Mouse (Mus musculus) thymus, postnatal 25 days (tissue): ENCODE measurements around the gene Slc37a1.

Experiments
- DNase-seq: peaks from one replicate; pipeline ENCODE4 v3.0.0; 2022

Gene Slc37a1

GRCm38 (mm10) chr17:31355792-31356502 lies 69.4 kb downstream of the Slc37a1 start:
- no peak for DNase-seq

DNA sequence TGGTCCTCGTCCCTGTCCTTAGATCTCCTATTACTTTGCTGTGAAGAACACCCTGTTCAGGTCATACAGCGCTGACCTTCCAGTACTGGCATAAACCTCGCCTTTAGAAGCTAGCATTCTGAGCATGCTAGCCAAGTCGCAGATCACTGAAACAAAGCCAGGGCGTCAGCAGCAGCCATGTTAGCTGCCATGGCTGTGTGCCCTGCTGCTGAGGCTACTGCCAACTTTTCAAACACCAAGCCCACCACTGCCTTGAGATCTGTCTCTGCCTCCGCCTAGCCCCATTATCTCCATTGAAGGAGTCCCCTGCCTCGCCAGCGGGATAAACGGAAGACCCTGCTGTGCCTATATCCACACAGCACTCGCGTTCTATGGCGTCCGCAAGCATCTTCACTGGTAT lies 74.0 kb downstream of the Slc37a1 start:
- DNase-seq: no peak

DNA sequence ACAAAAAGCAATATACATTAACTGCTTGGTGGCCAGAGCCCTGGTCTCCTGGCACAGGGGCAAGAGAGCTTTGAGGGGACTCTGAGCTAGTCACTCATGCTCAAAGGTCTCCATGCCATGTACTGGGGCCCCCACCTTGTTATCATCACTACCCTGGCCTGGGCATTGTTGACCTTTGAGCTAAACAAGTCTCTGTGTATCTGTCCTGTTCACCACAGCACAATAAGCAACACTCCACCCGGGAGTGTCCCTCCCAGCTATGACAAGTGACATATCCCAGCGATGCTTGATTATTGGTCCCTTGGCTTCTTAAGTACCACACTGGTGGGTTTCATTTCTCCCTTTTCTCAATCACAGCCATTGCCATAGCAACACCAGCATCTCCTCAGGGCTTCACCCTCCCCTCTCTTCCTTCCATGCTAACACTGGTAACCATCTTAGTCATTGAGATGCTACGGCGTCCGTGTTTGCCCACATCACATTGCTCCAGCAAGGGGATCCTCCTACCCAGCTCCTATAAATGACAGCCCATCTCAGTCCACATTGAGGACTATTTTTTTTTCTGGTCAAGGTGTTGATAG lies 79.1 kb downstream of the Slc37a1 start:
- no peak for DNase-seq

DNA sequence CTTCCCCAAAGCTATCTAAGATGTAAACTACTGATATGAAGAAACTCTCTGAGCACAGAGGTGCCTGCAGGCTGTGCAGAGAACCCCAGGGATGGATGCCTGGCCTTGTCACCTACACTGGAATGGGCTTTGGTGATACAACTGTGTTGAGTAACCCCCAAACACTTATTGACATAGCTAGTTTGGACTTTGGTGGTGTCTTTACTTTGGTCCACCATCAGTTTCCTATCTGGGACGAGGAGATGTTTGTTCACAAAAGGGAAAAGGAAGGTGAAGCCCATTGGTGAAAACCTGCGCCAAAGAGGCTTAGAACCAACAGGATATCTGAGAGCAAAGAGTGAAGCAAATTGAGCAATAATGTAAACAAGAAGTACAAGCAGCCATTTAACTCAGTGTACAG lies 83.6 kb downstream of the Slc37a1 start:
- DNase-seq: no peak

DNA sequence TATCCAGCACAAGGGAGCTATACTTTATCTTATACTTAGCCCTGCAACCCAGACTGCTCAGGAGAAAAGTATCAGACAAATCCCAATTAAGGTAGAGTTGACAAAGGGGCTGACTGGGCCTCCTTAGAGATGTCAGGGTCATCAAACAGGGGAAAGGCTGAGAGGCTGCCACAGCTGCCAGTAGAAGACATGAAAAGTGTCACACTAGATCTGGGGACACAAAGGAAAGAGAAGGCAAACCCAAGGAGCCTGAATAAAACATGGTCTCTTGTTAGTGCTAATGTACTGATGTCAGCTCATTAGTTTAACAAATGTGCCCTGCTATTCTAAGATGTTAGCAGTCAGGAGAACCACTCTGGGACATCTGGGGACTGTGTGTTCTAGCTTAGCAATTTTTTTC lies 84.3 kb downstream of the Slc37a1 start:
- no peak for DNase-seq

- DNase-seq: peak; percentile 61
These were observed 91.4 kb downstream of the Slc37a1 start for GRCm38 (mm10) chr17:31377961-31378360.

- no peak for DNase-seq
These were observed 91.8 kb downstream of the Slc37a1 start for GRCm38 (mm10) chr17:31378361-31378761.

GRCm38 (mm10) chr17:31379086-31379485 lies 92.5 kb downstream of the Slc37a1 start:
- DNase-seq: no peak

GRCm38 (mm10) chr17:31379863-31380262 lies 93.3 kb downstream of the Slc37a1 start:
- no peak for DNase-seq

DNA sequence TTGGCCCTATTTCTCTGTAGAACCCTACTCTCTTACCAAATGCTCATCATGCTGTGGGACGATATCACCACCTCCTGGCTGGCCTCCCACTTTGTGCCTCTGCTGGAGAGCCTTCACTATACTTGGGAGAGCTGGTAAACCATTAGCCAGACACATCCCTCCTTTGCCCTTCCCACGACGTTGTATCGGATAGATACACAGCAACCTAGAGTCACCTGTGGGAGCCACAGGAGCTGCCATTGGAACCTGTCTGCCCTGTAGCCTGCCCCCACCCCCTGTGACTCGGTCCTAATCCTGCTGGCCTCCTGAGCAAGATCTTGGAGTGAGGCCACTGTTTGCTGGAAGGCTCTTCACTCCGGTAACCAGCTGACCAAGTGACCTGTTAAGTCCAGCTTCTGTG lies 96.7 kb downstream of the Slc37a1 start:
- no peak for DNase-seq

DNA sequence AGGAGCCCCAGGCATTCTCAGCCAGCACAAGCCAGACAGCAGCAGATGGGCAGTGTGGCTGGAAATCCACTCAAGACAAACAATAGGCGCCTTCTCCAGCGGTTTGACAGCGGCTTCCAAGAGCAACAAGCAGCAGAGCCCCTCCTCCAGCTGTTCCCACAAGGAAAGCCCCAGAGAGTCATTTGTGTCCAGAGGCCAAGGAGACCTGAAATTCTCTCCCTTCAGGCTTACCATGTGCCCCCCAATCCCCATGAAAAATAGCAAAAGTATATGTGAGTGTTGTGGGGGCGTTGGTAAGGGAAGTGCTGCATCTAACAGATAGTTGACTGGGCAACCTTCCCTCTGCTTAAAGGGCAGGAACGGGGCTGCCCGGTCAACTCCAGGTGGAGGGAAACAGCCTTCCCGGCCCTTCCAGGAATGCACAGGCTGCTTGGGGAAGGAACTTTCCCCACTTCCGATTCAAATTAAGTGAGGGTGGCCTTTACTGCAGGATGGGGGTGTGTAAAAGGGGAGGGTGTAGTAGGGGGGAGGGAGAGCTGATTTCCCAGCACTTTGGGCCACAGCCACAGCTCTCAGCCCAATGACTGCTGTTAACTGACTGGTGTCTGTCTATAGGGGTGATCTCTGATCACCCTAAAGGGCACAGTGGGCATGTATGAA lies 98.5 kb downstream of the Slc37a1 start:
- DNase-seq: no peak

DNA sequence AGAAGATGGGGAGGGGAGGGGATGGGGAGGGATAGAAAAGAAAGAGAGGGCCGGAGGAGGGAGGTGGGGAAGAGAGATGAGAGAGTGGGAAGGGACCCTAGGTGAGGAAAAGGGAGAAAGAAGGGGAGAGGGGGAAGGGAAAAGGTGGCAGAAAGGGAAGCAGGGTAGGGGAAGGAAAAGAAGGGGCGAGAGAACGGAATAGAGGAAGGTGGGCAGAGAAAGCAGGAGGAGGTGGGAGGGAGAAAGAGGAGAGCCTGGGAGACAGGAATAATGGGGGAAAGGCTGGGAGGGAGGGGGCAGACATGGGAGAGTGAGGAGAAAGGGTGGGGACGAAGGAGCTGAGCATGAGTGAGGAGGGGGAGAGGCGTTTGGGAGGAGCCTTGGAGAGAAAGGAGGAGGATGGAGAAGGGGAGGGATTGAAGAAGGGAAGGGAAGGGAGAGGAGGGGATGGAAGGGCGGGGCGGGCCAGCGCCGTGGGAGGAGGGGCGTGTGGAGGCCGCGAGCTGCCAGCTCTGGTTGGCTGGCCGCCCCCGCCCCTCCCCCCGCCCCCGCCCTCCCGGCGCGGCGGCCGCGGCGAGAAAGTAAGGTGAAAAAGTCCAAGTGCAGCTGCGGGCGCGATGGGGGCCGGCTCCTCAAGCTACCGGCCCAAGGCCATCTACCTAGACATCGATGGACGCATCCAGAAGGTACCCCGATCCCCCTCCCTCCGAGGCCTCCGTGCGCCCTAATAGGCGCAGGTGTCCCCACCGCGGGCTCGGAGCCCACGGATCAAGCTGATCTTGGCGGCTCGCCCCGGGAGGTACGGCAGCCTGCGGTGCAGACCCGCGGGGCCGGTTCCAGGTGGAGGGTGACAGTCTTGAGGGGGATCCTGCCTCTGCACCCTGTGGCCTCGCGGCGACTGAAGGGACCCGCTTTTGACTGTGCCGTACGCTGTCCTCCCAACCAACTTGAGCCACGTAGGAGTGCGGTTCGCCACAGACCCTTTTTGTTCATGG lies 99.4 kb downstream of the Slc37a1 start, which contains the start of gene Pde9a:
TSS of gene Pde9a (plus strand) at position 540 of the 995 bp plus-strand sequence.
- DNase-seq: peak; percentile 67

DNA sequence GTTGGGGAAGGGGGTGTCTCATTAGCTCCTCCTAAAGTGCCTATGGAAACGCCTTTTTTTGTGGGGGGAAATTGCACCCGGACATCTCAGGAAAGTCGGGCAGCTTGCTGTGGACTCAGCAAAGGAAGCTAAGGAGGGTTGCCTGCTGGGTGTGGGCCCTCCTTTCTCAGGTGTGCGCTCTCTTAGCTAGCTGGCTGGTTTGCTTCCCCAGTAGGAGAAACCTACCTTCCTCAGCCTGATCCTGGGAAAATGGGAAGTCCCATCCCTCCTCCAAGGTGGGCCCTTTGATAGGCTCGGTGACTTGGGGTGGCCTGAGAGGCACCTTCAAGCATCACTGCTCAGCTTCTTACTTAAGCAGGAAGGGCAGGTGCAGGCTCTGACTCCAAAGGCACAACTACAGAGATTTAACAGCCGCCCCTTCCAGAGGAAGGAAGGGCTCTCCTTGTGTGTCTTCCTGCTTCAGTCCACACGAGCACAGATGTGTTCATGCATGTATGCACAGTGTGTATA lies 100.2 kb downstream of the Slc37a1 start:
- DNase-seq: no peak

DNA sequence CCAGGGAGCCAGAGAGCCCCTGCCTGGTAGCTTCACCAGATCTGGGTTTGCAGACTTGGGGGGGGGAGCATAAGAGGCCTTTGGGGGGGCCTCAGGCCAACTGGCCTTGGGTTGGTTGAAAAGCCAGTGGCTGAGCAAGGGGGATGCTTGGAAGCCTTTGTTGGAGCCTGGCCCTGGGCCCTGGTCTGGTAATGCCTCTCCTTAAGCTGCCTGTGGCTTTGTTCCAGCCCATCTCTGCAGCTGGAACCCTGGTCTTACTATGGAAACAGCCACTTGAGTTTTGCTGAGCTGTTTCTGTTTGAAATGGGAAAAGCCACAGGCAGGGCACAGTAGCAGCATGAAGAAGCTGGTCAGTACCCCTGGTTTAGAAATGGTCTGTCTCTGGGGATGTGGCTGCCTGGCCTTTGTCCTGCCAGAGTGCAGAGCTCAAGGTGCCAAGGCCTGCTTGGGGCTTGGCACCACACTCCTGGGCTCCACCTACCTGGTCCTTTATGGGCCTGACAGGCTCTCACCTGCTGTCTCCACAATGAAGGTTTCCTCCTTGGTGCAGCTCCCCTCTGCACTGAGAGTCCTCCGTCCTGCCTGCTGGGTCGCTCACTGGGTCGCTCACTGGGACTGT lies 102.9 kb downstream of the Slc37a1 start:
- DNase-seq: no peak

DNA sequence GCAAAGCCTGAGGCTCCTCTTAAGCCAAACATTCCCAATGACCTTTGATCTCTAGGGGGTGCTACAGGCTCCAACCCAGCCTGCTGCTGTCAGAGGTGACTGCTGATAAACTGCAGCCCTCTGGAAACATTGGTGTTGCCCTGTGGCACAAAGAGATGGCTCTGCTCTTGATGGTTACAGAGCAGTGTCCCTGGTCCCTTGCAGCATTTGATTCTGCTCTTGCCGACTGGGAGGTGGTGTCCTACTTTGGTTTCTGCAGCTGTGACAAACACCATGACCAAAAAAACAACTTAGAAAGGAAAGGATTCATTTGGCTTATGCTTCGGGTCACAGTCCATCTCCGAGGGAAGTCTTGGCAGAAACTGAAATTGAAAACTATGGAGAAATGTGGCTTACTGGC lies 104.9 kb downstream of the Slc37a1 start:
- DNase-seq: no peak

DNA sequence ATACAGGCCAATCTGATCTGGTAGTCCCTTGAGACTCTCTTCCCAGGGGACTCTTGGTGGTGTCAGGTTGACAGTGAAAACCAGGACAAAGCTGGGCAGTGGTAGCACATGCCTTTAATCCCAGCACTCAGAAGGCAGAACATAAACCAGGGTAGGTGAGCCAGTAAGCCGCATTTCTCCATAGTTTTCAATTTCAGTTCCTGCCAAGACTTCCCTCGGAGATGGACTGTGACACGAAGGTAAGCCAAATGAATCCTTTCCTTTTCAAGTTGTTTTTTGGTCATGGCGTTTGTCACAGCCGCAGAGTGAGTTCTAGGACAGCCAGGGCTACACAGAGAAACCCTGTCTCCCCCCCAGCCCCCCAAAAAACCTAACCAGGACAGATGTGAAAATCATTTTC lies 105.4 kb downstream of the Slc37a1 start:
- DNase-seq: no peak

DNA sequence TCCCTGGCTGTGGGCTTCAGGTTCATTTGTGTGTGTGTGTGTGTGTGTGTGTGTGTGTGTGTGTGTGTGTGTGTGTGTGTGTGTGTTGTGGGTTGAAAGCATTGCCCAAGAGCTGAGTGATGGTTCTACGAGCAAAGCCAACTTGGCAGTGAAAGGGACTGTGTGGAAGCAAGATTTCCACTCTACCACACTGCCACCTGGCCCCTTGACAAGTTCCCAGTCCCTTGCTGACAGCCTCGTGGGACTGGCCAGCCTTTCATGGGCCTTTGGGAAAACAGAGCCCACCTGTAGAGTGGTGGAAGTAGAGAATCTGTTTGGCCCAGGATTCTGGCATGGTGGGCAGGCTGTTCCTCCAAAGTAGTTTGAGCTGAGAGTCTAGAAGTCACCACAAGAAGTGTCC lies 107.2 kb downstream of the Slc37a1 start:
- no peak for DNase-seq

DNA sequence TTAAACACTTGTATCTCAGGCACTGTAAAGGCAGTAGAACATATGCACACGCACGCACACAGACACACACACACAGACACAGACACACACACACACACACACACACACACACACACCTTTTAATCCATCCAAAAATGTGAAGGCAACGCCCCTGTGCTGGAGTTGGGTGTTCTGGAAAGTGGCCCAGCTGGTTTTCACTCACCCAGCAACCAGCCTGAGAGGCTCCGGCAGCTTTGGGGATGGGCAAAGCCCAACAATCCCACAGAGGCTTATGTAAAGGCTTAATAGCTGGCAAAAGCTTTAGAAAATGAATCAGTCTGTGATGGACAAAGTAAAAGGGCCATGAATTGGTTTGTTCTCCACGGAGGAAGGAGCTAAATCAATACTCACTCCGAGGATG lies 113.7 kb downstream of the Slc37a1 start:
- no peak for DNase-seq
